Mouse (Mus musculus) hindbrain, embryonic 16.5 days (tissue): ENCODE results near the gene Herpud2. TPM values are rescaled to one million over a fixed set of nuclear protein-coding genes. Genes with fewer than 3 reads are reported as not detected.

ENCODE experiments used
- ATAC-seq: fragments of 200-750 bp; cut with Nextera tagmentation; 2 replicates; pipeline ENCODE4 v1.8.0; 2017; ENCODE audit warnings: moderate TSS enrichment, moderate library complexity
- H3K27ac ChIP-seq: fragments of 300-500 bp; sonication (generic); 2 replicates; pipeline ENCODE4 v1.5.1; 2014; ENCODE audit warnings: low read depth, mild to moderate bottlenecking, control low read depth, low read length, moderate library complexity
- H3K27me3 ChIP-seq: fragments of 300-500 bp; sonication (generic); replicated peaks from 2 replicates; pipeline ENCODE4 v1.6.1; 2014; ENCODE audit warnings: low read length; ENCODE audit not compliant: control insufficient read depth, insufficient read depth
- H3K36me3 ChIP-seq: fragments of 300-500 bp; sonication (generic); 2 replicates; pipeline ENCODE4 v1.6.1; 2014; ENCODE audit warnings: mild to moderate bottlenecking, low read length, moderate library complexity, mixed read lengths; ENCODE audit not compliant: control insufficient read depth, insufficient read depth
- H3K4me1 ChIP-seq: fragments of 300-500 bp; sonication (generic); 2 replicates; pipeline ENCODE4 v1.6.1; 2014; ENCODE audit warnings: low read depth, low read length; ENCODE audit not compliant: control insufficient read depth, insufficient read depth
- H3K4me2 ChIP-seq: fragments of 300-500 bp; sonication (generic); 2 replicates; pipeline ENCODE4 v1.6.1; 2014; ENCODE audit warnings: mild to moderate bottlenecking, low read length, control low read depth, moderate library complexity
- H3K4me3 ChIP-seq: fragments of 300-500 bp; sonication (generic); 2 replicates; pipeline ENCODE4 v1.5.1; 2014; ENCODE audit warnings: mild to moderate bottlenecking, low read length, control low read depth, moderate library complexity
- H3K9ac ChIP-seq: fragments of 300-500 bp; sonication (generic); 2 replicates; pipeline ENCODE4 v1.6.1; 2014; ENCODE audit warnings: low read depth, mild to moderate bottlenecking, control low read depth, low read length, moderate library complexity
- H3K9me3 ChIP-seq: fragments of 300-500 bp; sonication (generic); 2 replicates; pipeline ENCODE4 v1.6.1; 2014; ENCODE audit warnings: mild to moderate bottlenecking, low read length, moderate library complexity; ENCODE audit not compliant: control insufficient read depth
- WGBS: fragments of 180-500 bp; shearing (Covaris S2); extraction: QIAGEN DNeasy Blood & Tissue Kit; methylation state at CpG from one replicate; pipeline ENCODE4 v1.1.7; 2014; 5-methylcytosine and 5-hydroxymethylcytosine counted together
- polyA plus RNA-seq: library from polyadenylated mRNA; unstranded; fragments of >200 nt; fragmentation: Nextera tagmentation; extraction: Ambion mirVana; gene quantifications from 2 replicates; pipeline ENCODE4 v1.2.1, GENCODE M21; 2015

The Herpud2 gene
- polyA plus RNA-seq, 1 experiment from 2014 or later: 30.2 TPM

DNA sequence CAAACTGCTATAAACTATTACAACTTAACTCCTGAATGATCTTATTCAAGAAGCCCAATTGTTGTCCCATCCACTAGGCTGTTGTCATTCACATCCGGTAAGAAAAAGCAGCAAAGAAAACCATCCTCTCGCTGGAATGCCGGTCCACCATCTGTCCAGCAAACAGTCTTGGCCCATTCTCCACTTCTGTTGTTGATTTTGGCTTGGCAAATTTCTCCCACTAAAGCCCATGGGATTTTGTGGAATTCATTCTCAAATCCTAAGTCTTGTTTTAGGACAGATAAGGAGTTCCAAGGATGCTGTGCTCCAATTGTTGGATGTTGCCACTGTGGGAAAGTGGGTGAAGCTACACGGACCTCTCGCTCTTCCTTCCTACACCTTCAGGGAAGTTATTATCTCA is 25.6 kb upstream of the Herpud2 start:
- H3K4me1 ChIP-seq: peaks cover 3% of the 10 kb centered on the region; the same call in 1 of the 2 replicates
- no peak overlapping the region for H3K4me3 ChIP-seq
- H3K9me3 ChIP-seq: no peaks in the 10 kb centered on the region
- H3K27me3 ChIP-seq: no peaks in the 10 kb centered on the region
- WGBS: 86% methylated on average over 5 of the region's 5 CpGs
- H3K9ac ChIP-seq: no peak overlapping the region
- ATAC-seq: no peak
- no peaks in the 10 kb centered on the region for H3K36me3 ChIP-seq
- no peak overlapping the region for H3K4me2 ChIP-seq
- no peak overlapping the region for H3K27ac ChIP-seq

DNA sequence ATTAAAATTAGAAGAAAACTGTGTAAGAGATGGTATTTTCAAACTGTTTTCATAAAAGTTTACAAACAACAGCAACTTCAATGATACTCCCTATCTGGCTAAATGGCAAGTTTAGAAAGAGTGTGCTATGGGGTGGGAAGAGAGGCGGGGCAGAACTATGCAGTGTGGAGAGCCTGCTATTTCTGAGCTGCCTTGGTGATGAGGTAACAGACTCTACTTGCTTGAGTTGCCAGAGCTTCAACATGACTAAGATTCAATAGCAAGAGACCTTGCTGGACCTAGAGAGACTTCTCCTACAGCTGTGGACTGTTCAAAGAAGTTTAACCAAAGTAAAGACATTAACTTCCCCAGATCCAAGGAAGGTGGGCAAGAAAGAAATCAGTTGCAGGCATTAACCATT is 24.9 kb upstream of the Herpud2 start:
- Histone ChIP-seq H3K4me2 (no peak overlapping the region), H3K9ac (no peak overlapping the region), H3K4me3 (no peak overlapping the region), H3K27me3 (no peaks in the 10 kb centered on the region), H3K27ac (no peak overlapping the region), H3K4me1 (peaks cover 3% of the 10 kb centered on the region; the same call in 1 of the 2 replicates), H3K36me3 (no peaks in the 10 kb centered on the region), H3K9me3 (no peaks in the 10 kb centered on the region)
- 95% methylated on average over 1 of the region's 1 CpGs for WGBS
- no peak for ATAC-seq

DNA sequence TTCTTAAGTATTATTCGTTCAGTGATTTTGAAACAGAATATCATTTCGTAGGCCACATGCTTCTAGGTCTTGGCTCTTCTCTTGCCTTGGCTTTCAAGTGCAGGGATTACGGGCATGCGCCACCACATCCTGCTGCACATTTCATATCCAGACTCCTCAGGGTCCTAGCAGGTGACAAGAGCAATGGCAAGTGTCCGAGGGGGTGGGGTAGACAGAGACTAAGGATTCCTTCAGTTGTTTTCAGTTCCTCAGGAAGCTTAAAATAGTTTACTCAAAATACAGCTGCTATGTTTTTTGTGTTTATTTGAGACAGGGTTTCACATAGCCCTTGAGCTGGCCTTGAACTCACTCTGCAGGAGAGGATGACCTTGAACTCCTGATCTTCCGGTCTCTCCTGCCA is 24.4 kb upstream of the Herpud2 start:
- Histone ChIP-seq H3K9ac (no peak overlapping the region), H3K4me3 (no peak overlapping the region), H3K4me2 (no peak overlapping the region), H3K36me3 (no peaks in the 10 kb centered on the region), H3K9me3 (no peaks in the 10 kb centered on the region), H3K4me1 (peaks cover 3% of the 10 kb centered on the region; the same call in 1 of the 2 replicates), H3K27me3 (no peaks in the 10 kb centered on the region), H3K27ac (no peak overlapping the region)
- ATAC-seq: no peak
- WGBS: 85% methylated on average over 6 of the region's 6 CpGs

DNA sequence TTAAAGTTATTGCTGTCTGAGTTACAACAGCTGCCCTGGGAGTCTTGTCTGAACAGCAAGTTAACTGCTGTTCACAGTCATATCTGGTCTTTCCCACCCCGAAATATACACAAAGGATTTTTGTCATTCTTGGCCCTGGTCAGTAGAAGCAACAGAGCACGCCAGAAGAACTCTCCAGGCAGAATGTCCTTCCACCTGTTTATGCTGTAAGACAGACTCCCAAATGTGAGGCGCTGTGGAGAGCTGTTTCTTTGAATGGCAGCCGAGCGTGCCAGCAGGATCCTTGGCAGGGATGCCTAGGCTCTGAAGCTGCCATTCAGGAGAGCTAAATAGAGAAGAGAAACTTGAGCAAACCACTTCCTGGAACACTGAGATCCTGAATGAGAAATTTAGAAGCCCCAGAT is 23.4 kb upstream of the Herpud2 start:
- H3K4me2 ChIP-seq: no peak overlapping the region
- H3K9ac ChIP-seq: no peak overlapping the region
- no peaks in the 10 kb centered on the region for H3K36me3 ChIP-seq
- 35% methylated on average over 5 of the region's 5 CpGs for WGBS
- no peaks in the 10 kb centered on the region for H3K27me3 ChIP-seq
- ATAC-seq: peak; percentile 87
- peaks cover 3% of the 10 kb centered on the region; the same call in 1 of the 2 replicates for H3K4me1 ChIP-seq
- H3K9me3 ChIP-seq: no peaks in the 10 kb centered on the region
- H3K27ac ChIP-seq: 0 out of 2 replicates have a peak overlapping the region, but pooled peaks have one; percentile 10
- H3K4me3 ChIP-seq: no peak overlapping the region

DNA sequence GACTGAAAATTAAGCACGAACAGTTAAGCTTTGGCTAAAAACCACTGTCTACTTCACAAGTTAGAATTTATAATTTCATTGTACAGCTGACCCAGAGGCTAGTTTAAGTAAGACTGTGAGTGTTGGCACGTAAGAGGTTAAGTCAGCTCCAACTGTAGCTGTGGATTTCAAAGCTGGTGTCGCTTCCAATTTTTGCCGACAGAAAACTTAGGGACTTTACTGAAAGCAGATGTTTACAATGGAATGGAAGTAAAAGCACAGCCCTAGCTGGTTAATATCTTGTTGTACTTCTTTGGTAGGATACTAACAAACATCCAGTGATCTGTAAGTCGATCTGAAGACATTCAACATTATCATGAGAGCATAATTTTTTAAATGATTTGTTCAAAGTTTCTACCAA is 23.0 kb upstream of the Herpud2 start:
- H3K9ac ChIP-seq: no peak overlapping the region
- no peak overlapping the region for H3K4me2 ChIP-seq
- no peak for ATAC-seq
- H3K36me3 ChIP-seq: no peaks in the 10 kb centered on the region
- no peaks in the 10 kb centered on the region for H3K27me3 ChIP-seq
- peaks cover 3% of the 10 kb centered on the region; the same call in 1 of the 2 replicates for H3K4me1 ChIP-seq
- H3K9me3 ChIP-seq: no peaks in the 10 kb centered on the region
- WGBS: 67% methylated on average over 5 of the region's 5 CpGs
- H3K27ac ChIP-seq: no peak overlapping the region
- H3K4me3 ChIP-seq: no peak overlapping the region

DNA sequence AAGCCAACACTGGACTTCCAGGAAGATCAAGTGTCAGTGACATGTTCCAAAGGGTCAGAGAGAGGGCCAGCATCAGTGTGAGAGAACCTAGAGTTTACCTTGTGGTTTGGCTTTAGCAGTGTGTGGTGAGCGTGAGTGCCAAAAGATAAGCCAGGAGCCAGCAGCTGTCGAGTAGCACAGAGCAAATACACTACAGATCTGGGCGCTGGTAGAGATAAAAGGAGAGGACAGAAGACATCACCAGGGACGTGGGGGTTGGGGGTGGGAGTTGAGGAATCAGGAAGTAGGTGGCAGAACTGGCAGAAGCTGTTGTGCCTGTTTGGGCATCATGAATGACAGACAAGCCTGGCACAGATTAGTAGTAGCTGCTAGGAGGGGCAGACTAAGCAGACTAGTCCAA is 21.6 kb upstream of the Herpud2 start:
- H3K4me2 ChIP-seq: no peak overlapping the region
- H3K4me1 ChIP-seq: peaks cover 3% of the 10 kb centered on the region; the same call in 1 of the 2 replicates
- ATAC-seq: no peak
- no peaks in the 10 kb centered on the region for H3K36me3 ChIP-seq
- H3K9ac ChIP-seq: no peak overlapping the region
- 64% methylated on average over 4 of the region's 4 CpGs for WGBS
- no peaks in the 10 kb centered on the region for H3K9me3 ChIP-seq
- no peak overlapping the region for H3K27ac ChIP-seq
- no peaks in the 10 kb centered on the region for H3K27me3 ChIP-seq
- H3K4me3 ChIP-seq: no peak overlapping the region

DNA sequence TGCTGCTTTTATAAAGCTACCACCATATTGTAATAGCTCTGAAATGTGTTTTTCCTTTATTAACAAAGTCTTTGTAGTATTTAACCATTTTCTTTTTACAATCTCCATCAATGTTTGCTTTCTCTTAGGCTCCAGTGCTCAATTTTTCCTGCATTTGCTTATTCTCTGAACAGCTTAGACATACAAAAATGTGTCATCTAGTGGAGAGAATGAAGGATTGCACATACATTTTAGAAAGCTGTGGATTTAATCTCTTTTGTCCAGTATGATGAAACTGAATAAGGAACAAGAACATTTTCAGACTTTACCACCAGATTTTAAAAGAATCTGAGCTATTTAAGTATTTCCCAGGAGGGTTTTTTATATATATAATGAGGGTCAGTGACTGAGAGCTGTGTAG is 18.0 kb upstream of the Herpud2 start:
- H3K27ac ChIP-seq: no peak overlapping the region
- no peak for ATAC-seq
- no peak overlapping the region for H3K4me3 ChIP-seq
- no peaks in the 10 kb centered on the region for H3K27me3 ChIP-seq
- H3K4me2 ChIP-seq: no peak overlapping the region
- no peaks in the 10 kb centered on the region for H3K36me3 ChIP-seq
- no peaks in the 10 kb centered on the region for H3K9me3 ChIP-seq
- no peaks in the 10 kb centered on the region for H3K4me1 ChIP-seq
- no peak overlapping the region for H3K9ac ChIP-seq

DNA sequence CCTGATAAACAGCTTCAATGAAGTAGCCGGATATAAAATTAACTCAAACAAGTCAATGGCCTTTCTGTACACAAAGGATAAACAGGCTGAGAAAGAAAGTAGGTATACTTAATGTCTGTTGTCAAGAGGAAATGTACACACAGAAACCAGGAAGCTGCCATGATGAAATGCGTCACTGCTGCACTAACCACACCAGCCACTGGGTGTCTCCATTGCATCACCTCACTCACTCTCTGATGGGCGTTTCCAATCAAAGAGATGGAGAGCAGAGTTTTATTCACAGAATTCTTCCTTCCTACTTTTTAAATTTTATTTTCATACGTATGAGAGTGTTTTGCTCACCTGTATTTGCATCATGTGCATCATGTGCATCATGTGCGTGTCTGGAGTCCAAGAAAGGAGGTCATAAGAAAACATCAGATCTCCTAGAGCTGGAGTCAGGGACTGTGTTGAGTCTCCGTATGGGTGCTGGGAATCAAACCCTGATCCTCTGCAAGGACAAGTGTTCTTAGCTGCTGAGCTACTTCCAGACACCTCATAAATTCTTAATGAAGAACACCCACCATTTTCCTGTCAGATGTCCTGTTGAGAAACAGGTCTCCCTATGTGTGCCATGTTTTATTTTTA is 16.0 kb upstream of the Herpud2 start:
- no peak for ATAC-seq
- Histone ChIP-seq H3K9me3 (no peaks in the 10 kb centered on the region), H3K9ac (no peak overlapping the region), H3K4me2 (no peak overlapping the region), H3K27ac (no peak overlapping the region), H3K36me3 (no peaks in the 10 kb centered on the region), H3K4me3 (no peak overlapping the region), H3K4me1 (no peaks in the 10 kb centered on the region), H3K27me3 (no peaks in the 10 kb centered on the region)
- WGBS: 38% methylated on average over 6 of the region's 6 CpGs

DNA sequence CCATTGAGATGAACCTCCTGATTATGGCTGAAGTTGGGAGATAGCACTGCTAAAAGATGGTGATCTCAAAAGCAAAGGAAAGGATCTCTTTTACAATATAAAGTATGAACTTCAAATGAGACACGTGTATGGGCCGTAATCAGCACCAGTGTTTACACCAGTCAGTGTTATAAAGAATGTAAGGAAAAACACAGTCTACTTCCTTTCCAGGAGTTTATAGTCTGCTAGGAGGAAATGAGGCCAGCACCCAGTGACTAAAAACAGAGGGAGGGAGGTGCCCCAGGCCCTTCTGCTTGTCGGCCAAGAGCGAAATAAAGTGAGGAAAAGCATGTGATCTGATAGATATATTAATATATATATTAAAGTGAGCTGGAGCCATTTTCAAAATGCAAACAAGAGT is 6.6 kb upstream of the Herpud2 start:
- H3K27me3 ChIP-seq: no peaks in the 10 kb centered on the region
- no peaks in the 10 kb centered on the region for H3K9me3 ChIP-seq
- no peak for ATAC-seq
- no peaks in the 10 kb centered on the region for H3K4me1 ChIP-seq
- WGBS: 85% methylated on average over 4 of the region's 4 CpGs
- no peak overlapping the region for H3K4me2 ChIP-seq
- no peak overlapping the region for H3K9ac ChIP-seq
- H3K4me3 ChIP-seq: no peak overlapping the region
- no peaks in the 10 kb centered on the region for H3K36me3 ChIP-seq
- no peak overlapping the region for H3K27ac ChIP-seq

DNA sequence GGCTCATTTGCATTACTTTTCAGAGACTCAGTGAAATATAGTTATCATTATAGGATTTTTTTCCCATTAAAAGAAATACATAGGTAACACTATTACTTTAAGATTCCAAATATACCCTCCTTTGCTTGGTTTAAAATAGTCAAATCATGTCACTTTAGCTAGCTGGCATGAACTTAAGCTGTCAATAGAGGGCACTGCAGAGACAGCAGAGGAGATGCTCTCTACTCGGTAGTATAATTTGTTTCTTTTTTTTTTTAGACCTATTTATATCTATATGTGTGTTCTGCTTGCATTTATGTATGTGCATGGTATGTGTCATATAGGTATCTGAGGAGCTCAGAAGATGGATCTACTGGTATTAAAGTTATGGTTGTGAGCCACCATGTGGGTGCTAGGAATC is 4.8 kb upstream of the Herpud2 start:
- H3K4me2 ChIP-seq: no peak overlapping the region
- 16% methylated on average over 1 of the region's 1 CpGs for WGBS

More for the DNA sequence above, 4.8 kb upstream of the Herpud2 start:
- Histone ChIP-seq H3K36me3 (no peaks in the 10 kb centered on the region), H3K27ac (no peak overlapping the region), H3K27me3 (no peaks in the 10 kb centered on the region), H3K9ac (no peak overlapping the region), H3K9me3 (no peaks in the 10 kb centered on the region), H3K4me1 (peaks cover 4% of the 10 kb centered on the region), H3K4me3 (no peak overlapping the region)
- ATAC-seq: no peak
